Mouse (Mus musculus) left cerebral cortex, adult 2 months (tissue): ENCODE data around the gene Nuf2. TPM values are rescaled to one million over a fixed set of nuclear protein-coding genes. Genes with fewer than 3 reads are reported as not detected.

Source experiments
- DNase-seq, 2 experiments: peaks; one replicate each; pipeline ENCODE4 v3.0.0; 2021 to 2022; ENCODE audit warnings: low spot score in 2 of 2, mixed read lengths in 1 of 2; ENCODE audit errors: extremely low spot score in 1 of 2
- H3K27ac ChIP-seq: fragments of 200-600 bp; 2 replicates; pipeline ENCODE4 v1.8.1; 2022
- H3K4me3 ChIP-seq: fragments of 200-600 bp; 2 replicates; pipeline ENCODE4 v1.8.1; 2022
- CTCF ChIP-seq: fragments of 200-600 bp; IDR thresholded peaks from 2 replicates; pipeline ENCODE4 v1.8.1; 2022; ENCODE audit warnings: antibody characterized with exemption, mild to moderate bottlenecking, moderate library complexity
- intact Hi-C: fragments of 180-260 bp; cut with DNase I; formaldehyde crosslinking; loops from one replicate; pipeline ENCODE4 v1.15.1; 2025
- total RNA-seq, 2 experiments: library from RNA; stranded (reverse); gene quantifications; 2 replicates each; pipeline ENCODE4 v1.2.3; 2021

The Nuf2 gene
- total RNA-seq, 2 experiments from 2014 or later = 1.4 to 1.5 TPM

DNA sequence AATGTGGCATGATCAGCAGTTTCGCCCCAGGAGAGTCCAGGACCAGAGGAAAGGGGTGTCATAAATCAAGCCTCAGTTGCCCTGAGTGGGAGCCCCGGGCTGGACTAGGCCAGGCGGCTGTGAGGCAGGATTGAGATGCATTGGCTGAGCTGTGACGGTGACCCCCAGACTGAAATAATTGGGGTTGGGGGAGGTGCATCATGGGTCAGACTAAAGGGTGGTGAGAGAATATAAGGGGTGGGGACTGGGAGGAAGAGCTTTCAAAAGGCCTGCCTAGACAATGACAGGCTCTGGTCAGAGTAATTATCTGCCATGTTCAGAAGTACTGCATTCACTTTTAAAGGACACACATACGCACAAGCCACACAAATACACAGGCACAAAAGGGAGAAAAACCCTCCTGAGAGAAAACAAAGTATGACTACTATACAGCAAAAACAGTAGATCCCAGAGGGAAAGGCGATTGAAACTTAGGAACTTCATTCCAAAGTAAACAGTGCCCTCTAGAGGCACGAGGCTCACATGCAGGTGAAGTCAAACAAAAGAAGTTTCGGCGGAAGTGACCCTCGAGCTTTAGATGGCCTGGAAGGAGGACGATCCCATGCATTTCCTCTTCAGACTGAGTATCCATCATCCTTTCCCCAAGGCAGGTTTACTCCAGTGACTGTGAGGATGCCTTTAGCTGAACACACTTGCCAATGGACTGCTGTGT lies 72.0 kb downstream of the Nuf2 start:
- TF ChIP-seq CTCF = peak; percentile 94
- DNase-seq = peak; percentile 47 to 54
- H3K4me3 ChIP-seq = no peak overlapping the region
- intact Hi-C loops = loop anchor here (1.0 to 5.0 kb wide), 5 partner anchors 104 to 1517 kb away; partner anchors contain the start of gene Pbx1
- H3K27ac ChIP-seq = no peak overlapping the region

Other genes with a start within 250 kb of the Nuf2 start
- gene Rgs5, start 124.0 kb upstream of the Nuf2 start, total RNA-seq = 10 to 100 TPM; 37.9 to 42.2 TPM
- 100 to 1,000 TPM; 424 to 452 TPM for gene Rgs4, start 216.2 kb upstream of the Nuf2 start, total RNA-seq